Mouse (Mus musculus) liver, postnatal 0 days (tissue): ENCODE measurements around the gene Lrrc38. TPM values are rescaled to one million over a fixed set of nuclear protein-coding genes. Genes with fewer than 3 reads are reported as not detected.
A peak's percentile ranks its signal among the peaks of the same experiment; 100 is the strongest.

Experiments used
- ATAC-seq: fragments of 200-750 bp; cut with Nextera tagmentation; 2 replicates; pipeline ENCODE4 v1.8.0; 2017; ENCODE audit warnings: mild to moderate bottlenecking, moderate library complexity
- DNase-seq: peaks from one replicate; pipeline ENCODE4 v3.0.0-alpha.2; 2016
- H3K27ac ChIP-seq: fragments of 300-500 bp; sonication (generic); 2 replicates; pipeline ENCODE4 v1.5.1; 2014; ENCODE audit warnings: antibody characterized with exemption, moderate library complexity, mild to moderate bottlenecking, low read depth
- H3K27me3 ChIP-seq: fragments of 300-500 bp; sonication (generic); 2 replicates; pipeline ENCODE4 v1.6.1; 2014; ENCODE audit warnings: low read length, control low read depth, mixed read lengths; ENCODE audit not compliant: insufficient read depth
- H3K36me3 ChIP-seq: fragments of 300-500 bp; sonication (generic); replicated peaks from 2 replicates; pipeline ENCODE4 v1.6.1; 2014; ENCODE audit warnings: mild to moderate bottlenecking, control low read depth, low read length, moderate library complexity, mixed read lengths; ENCODE audit not compliant: insufficient read depth
- H3K4me1 ChIP-seq: fragments of 300-500 bp; sonication (generic); 2 replicates; pipeline ENCODE4 v1.6.1; 2014; ENCODE audit warnings: antibody characterized with exemption, mild to moderate bottlenecking, control low read depth; ENCODE audit not compliant: insufficient read depth
- H3K4me2 ChIP-seq: fragments of 300-500 bp; sonication (generic); 2 replicates; pipeline ENCODE4 v1.6.1; 2014; ENCODE audit warnings: low read depth, mild to moderate bottlenecking, low read length, moderate library complexity, mixed read lengths
- H3K4me3 ChIP-seq: fragments of 300-500 bp; sonication (generic); 2 replicates; pipeline ENCODE4 v1.5.1; 2014; ENCODE audit warnings: low read depth, low read length
- H3K9ac ChIP-seq: fragments of 300-500 bp; sonication (generic); replicated peaks from 2 replicates; pipeline ENCODE4 v1.6.1; 2014; ENCODE audit warnings: mild to moderate bottlenecking, moderate library complexity
- H3K9me3 ChIP-seq: fragments of 300-500 bp; sonication (generic); 2 replicates; pipeline ENCODE4 v1.6.1; 2016; ENCODE audit warnings: mild to moderate bottlenecking, control low read depth, low read length, mixed read lengths
- CTCF ChIP-seq: sonication (generic); IDR thresholded peaks from 2 replicates; pipeline ENCODE4 v1.5.1; 2016; ENCODE audit warnings: antibody characterized with exemption, low read depth
- EP300 ChIP-seq: IDR thresholded peaks from 2 replicates; pipeline ENCODE4 v1.6.1; 2016; ENCODE audit warnings: antibody characterized with exemption, low read depth, mild to moderate bottlenecking
- WGBS: fragments of 180-500 bp; shearing (Covaris S2); extraction: QIAGEN DNeasy Blood & Tissue Kit; methylation state at CpG from one replicate; pipeline ENCODE4 v1.1.7; 2014; ENCODE audit not compliant: insufficient replicate concordance; 5-methylcytosine and 5-hydroxymethylcytosine counted together
- polyA plus RNA-seq: library from polyadenylated mRNA; unstranded; fragments of >200 nt; fragmentation: Nextera tagmentation; extraction: Ambion mirVana; gene quantifications from 2 replicates; pipeline ENCODE4 v1.2.1, GENCODE M21; 2015

The Lrrc38 gene
- polyA plus RNA-seq, 1 experiment from 2014 or later: not detected

GRCm38 (mm10) chr4:143305987-143306772 lies 43.4 kb upstream of the Lrrc38 start:
- ATAC-seq: no peak
- WGBS: 49% methylated on average over 5 of the region's 5 CpGs

GRCm38 (mm10) chr4:143311341-143311740 lies 38.2 kb upstream of the Lrrc38 start:
- ATAC-seq (no peak), DNase-seq (peak; percentile 26)
- 39% methylated on average over 2 of the region's 2 CpGs for WGBS

More at GRCm38 (mm10) chr4:143305987-143306772, 43.4 kb upstream of the Lrrc38 start:
- H3K9ac ChIP-seq: no peak overlapping the region
- TF ChIP-seq CTCF: no peak
- no peak for TF ChIP-seq EP300
- 0 out of 2 replicates have a peak, but pooled peaks cover 3% of the 10 kb centered on the region for H3K27me3 ChIP-seq
- no peak overlapping the region for H3K4me3 ChIP-seq
- H3K27ac ChIP-seq: no peak overlapping the region
- H3K36me3 ChIP-seq: no peaks in the 10 kb centered on the region
- no peaks in the 10 kb centered on the region for H3K4me1 ChIP-seq
- DNase-seq: no peak
- H3K4me2 ChIP-seq: no peak overlapping the region
- no peaks in the 10 kb centered on the region for H3K9me3 ChIP-seq

DNA sequence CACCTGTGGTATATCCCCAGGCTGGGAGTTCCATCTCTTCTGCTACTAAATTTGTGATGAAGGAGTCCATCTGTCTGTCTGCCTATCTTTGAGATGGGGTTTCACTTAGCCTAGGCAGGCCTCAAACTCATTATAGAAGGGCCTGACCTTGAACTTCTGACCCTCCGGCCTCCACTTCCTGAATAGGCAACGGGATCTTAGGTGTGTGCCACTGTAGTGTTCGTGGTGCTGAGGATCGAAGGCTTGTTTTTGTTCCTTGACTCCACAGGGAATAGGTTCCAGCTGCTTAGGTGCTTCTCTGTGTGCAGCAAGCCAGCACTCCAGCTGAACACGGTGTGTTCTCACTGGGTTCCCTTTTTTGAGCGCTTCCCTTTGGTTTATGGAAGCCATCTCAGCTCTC lies 36.3 kb upstream of the Lrrc38 start:
- H3K4me1 ChIP-seq: no peaks in the 10 kb centered on the region
- no peak overlapping the region for H3K9ac ChIP-seq
- 62% methylated on average over 6 of the region's 6 CpGs for WGBS
- DNase-seq (no peak), ATAC-seq (no peak)
- H3K27me3 ChIP-seq: no peaks in the 10 kb centered on the region
- no peak overlapping the region for H3K4me2 ChIP-seq
- H3K36me3 ChIP-seq: no peaks in the 10 kb centered on the region
- TF ChIP-seq EP300: no peak
- TF ChIP-seq CTCF: no peak
- H3K4me3 ChIP-seq: no peak overlapping the region
- H3K9me3 ChIP-seq: no peaks in the 10 kb centered on the region
- H3K27ac ChIP-seq: no peak overlapping the region

More at GRCm38 (mm10) chr4:143311341-143311740, 38.2 kb upstream of the Lrrc38 start:
- Histone ChIP-seq H3K4me3 (no peak overlapping the region), H3K9ac (no peak overlapping the region), H3K9me3 (no peaks in the 10 kb centered on the region), H3K27ac (no peak overlapping the region), H3K36me3 (no peaks in the 10 kb centered on the region), H3K4me2 (no peak overlapping the region), H3K4me1 (no peaks in the 10 kb centered on the region), H3K27me3 (no peaks in the 10 kb centered on the region)
- peak; percentile 54 for TF ChIP-seq CTCF
- no peak for TF ChIP-seq EP300

DNA sequence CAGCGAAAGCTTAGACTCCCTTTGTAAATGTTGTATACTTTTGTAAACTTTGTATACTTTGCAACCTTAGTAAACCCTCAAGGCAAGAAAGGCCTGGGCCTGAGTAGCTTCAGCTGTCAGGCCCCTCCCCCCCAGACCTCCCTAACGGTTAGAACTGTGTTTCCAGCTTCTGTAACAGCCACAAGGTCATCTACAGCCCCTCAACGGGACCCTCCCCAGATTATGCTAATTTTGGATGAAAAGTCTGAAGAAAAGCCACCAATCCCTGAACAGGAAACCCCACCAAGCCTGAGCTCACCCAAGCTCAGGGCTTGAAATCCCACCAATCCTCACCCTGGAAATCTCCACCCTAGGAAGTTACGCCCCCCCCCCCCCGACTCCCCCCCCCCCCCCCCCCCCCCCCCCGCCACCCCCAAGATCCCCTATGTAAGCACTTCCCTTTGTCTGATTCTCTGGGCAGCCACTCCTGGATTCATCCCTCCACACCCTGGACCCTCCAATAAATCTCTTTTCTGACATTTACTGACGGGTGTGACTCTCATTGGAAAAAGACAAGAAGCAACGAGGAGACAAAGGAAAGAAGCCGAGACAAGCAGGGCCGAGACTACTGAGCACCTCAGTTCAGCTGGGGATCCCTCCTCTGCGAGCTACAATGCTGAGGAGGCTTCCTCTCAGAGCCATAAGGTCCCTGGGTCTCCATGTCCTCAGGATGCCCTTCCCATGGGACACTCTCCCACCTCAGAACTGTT lies 25.2 kb upstream of the Lrrc38 start:
- Histone ChIP-seq H3K9ac (no peak overlapping the region), H3K4me3 (no peak overlapping the region), H3K4me1 (no peaks in the 10 kb centered on the region), H3K27me3 (peaks cover 4% of the 10 kb centered on the region; the same call in 1 of the 2 replicates), H3K27ac (no peak overlapping the region), H3K36me3 (no peaks in the 10 kb centered on the region), H3K9me3 (no peaks in the 10 kb centered on the region), H3K4me2 (no peak overlapping the region)
- WGBS: 22% methylated on average over 8 of the region's 11 CpGs
- no peak for DNase-seq
- no peak for TF ChIP-seq EP300
- TF ChIP-seq CTCF: no peak
- ATAC-seq: no peak

- no peaks in the 10 kb centered on the region for H3K4me1 ChIP-seq
- peaks cover 4% of the 10 kb centered on the region; the same call in 1 of the 2 replicates for H3K27me3 ChIP-seq
- ATAC-seq: no peak
- H3K9me3 ChIP-seq: no peaks in the 10 kb centered on the region
- H3K4me2 ChIP-seq: peak overlapping the region; percentile 55
- 26% methylated on average over 15 of the region's 15 CpGs for WGBS
- H3K36me3 ChIP-seq: no peaks in the 10 kb centered on the region
- H3K9ac ChIP-seq: no peak overlapping the region; the same call in 1 of the 2 replicates
- no peak overlapping the region for H3K4me3 ChIP-seq
- no peak for DNase-seq
- no peak for TF ChIP-seq EP300
- no peak for TF ChIP-seq CTCF
- no peak overlapping the region for H3K27ac ChIP-seq
Observed at GRCm38 (mm10) chr4:143324925-143325624, 24.5 kb upstream of the Lrrc38 start.

DNA sequence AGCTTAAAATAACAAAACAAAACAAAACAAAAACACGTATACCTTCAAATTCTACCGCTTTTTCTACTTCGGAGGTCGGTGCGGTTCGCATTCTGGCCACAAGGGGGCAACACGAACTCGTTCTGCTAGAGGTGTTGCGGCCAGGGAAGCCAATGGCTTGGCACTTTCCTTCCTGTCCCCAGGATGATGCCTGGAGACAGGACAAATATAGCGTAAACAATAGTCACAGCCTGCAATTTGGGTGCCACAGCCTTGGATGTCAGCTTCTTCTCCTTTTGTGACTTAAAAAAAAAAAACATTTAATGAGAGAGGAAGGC lies 24.0 kb upstream of the Lrrc38 start:
- no peak overlapping the region for H3K4me3 ChIP-seq
- peak; percentile 75 for DNase-seq
- H3K4me2 ChIP-seq: peak overlapping the region; percentile 55
- peaks cover 4% of the 10 kb centered on the region; the same call in 1 of the 2 replicates for H3K27me3 ChIP-seq
- TF ChIP-seq EP300 (no peak), CTCF (peak; percentile 79)
- H3K9me3 ChIP-seq: no peaks in the 10 kb centered on the region
- H3K4me1 ChIP-seq: no peaks in the 10 kb centered on the region
- no peak for ATAC-seq
- no peak overlapping the region; the same call in 1 of the 2 replicates for H3K9ac ChIP-seq
- WGBS: 3% methylated on average over 10 of the region's 10 CpGs
- no peak overlapping the region for H3K27ac ChIP-seq
- H3K36me3 ChIP-seq: no peaks in the 10 kb centered on the region
